10 mouse cellular contexts compared by ENCODE assay signal in genomic region chr8:26689479-26690177, GRCm38 (mm10).
DNase-seq lines count a peak whose midpoint lies in the region; ATAC-seq lines count a peak whose summit lies in the region.
"Had no signal": no experiment of that assay in that cellular context is flagged by ENCODE, and none has a peak within 500 bp of the region (broad histone marks: within the 10 kb centered on the region; RNA-seq: fewer than 3 reads in every experiment).

No protein-coding gene starts in this region.

- no peak overlapping the region for H3K4me2 ChIP-seq in kidney, embryonic 16.5 days (replicated peaks; ENCODE audit: low read depth, low read length)
- no peak overlapping the region for H3K4me2 ChIP-seq in heart, embryonic 11.5 days

- ATAC-seq in kidney, embryonic 16.5 days (ENCODE audit: low FRiP score, low TSS enrichment): peak; percentile 39; the same call in 1 of the 2 replicates
- no peak for ATAC-seq in heart, embryonic 11.5 days (replicated peaks; ENCODE audit: insufficient number of reproducible peaks, low FRiP score, low TSS enrichment)
- no peak for ATAC-seq in CD4-positive, CD25-positive, alpha-beta regulatory T cell, adult 4 months

- no peak for DNase-seq in kidney, adult 8-10 months
- DNase-seq in NIH3T3 (ENCODE audit: low read depth): peak; percentile 80
- DNase-seq in forelimb bud, embryonic 11.5 days (ENCODE audit: low read depth, low spot score): peak; percentile 45
- DNase-seq in layer of hippocampus, adult 9-10 months (ENCODE audit: low spot score): no peak
- DNase-seq: kidney, adult 9 months; thymus, postnatal 4 days had no signal

- peaks cover 12% of the 10 kb centered on the region for H3K4me1 ChIP-seq in kidney, embryonic 16.5 days (ENCODE audit: insufficient read depth, low read length)
- H3K4me1 ChIP-seq in heart, embryonic 11.5 days (ENCODE audit: control insufficient read depth, insufficient read depth, low read length): no peaks in the 10 kb centered on the region; the same call in 1 of the 2 replicates

- H3K9me3 ChIP-seq in kidney, embryonic 16.5 days (ENCODE audit: low read length): no peaks in the 10 kb centered on the region
- no peaks in the 10 kb centered on the region for H3K9me3 ChIP-seq in heart, embryonic 11.5 days (replicated peaks; ENCODE audit: control insufficient read depth, low read length)

- no peaks in the 10 kb centered on the region for H3K79me2 ChIP-seq in macrophage (ENCODE audit: inconsistent target)

- peaks cover 9% of the 10 kb centered on the region; the same call in 1 of the 2 replicates for H3K27me3 ChIP-seq in kidney, embryonic 16.5 days (ENCODE audit: insufficient read depth, low read length)
- H3K27me3 ChIP-seq in heart, embryonic 11.5 days (ENCODE audit: control insufficient read depth, insufficient read depth, low read length): no peaks in the 10 kb centered on the region

- H3K36me3 ChIP-seq in kidney, embryonic 16.5 days (ENCODE audit: insufficient read depth, low read length): no peaks in the 10 kb centered on the region
- no peaks in the 10 kb centered on the region for H3K36me3 ChIP-seq in macrophage (ENCODE audit: inconsistent target)
- H3K36me3 ChIP-seq in heart, embryonic 11.5 days (ENCODE audit: control insufficient read depth, insufficient read depth, low read length): no peaks in the 10 kb centered on the region

- H3K4me3 ChIP-seq in kidney, embryonic 16.5 days (ENCODE audit: low read length): no peak overlapping the region
- no peak overlapping the region for H3K4me3 ChIP-seq in macrophage (ENCODE audit: inconsistent target)
- H3K4me3 ChIP-seq in heart, embryonic 11.5 days (ENCODE audit: low read depth, low read length): no peak overlapping the region

- no peak overlapping the region for H3K9ac ChIP-seq in kidney, embryonic 16.5 days (replicated peaks; ENCODE audit: low read length)
- H3K9ac ChIP-seq in heart, embryonic 11.5 days (ENCODE audit: low read depth, low read length): no peak overlapping the region

- no peak overlapping the region for H3K27ac ChIP-seq in kidney, embryonic 16.5 days (ENCODE audit: low read length)
- peak overlapping the region; percentile 85 for H3K27ac ChIP-seq in macrophage
- no peak overlapping the region for H3K27ac ChIP-seq in heart, embryonic 11.5 days (ENCODE audit: low read depth, low read length)

- 13% methylated on average over 10 of the region's 10 CpGs for WGBS in kidney, embryonic 16.5 days
- 34% methylated on average over 10 of the region's 10 CpGs for WGBS in macrophage (ENCODE audit: missing documents)
- WGBS in heart, embryonic 11.5 days (ENCODE audit: insufficient replicate concordance): 52% methylated on average over 10 of the region's 10 CpGs

Comparison
In these comparisons a context has a peak if more than half of its experiments do, and no peak if none do; other contexts are left out.
1. DNase-seq: peak in NIH3T3 (single experiment) and forelimb bud, embryonic 11.5 days (single experiment); none in kidney, adult 8-10 months (0 of 2) and layer of hippocampus, adult 9-10 months (single experiment).